Mouse (Mus musculus) limb, embryonic 15.5 days (tissue): ENCODE measurements around the gene Aar2. TPM values are rescaled to one million over a fixed set of nuclear protein-coding genes. Genes with fewer than 3 reads are reported as not detected.

Experiments used
- ATAC-seq: fragments of 200-750 bp; cut with Nextera tagmentation; 2 replicates; pipeline ENCODE4 v1.8.0; 2017; ENCODE audit warnings: low read depth, moderate TSS enrichment; ENCODE audit not compliant: insufficient number of reproducible peaks, low FRiP score, low TSS enrichment
- H3K27ac ChIP-seq: fragments of 300-500 bp; sonication (generic); 2 replicates; pipeline ENCODE4 v1.5.1; 2015; ENCODE audit warnings: moderate library complexity, mild to moderate bottlenecking, inconsistent platforms
- H3K27me3 ChIP-seq: fragments of 300-500 bp; sonication (generic); 2 replicates; pipeline ENCODE4 v1.6.1; 2015; ENCODE audit warnings: inconsistent platforms
- H3K36me3 ChIP-seq: fragments of 300-500 bp; sonication (generic); 2 replicates; pipeline ENCODE4 v1.6.1; 2015; ENCODE audit warnings: inconsistent platforms
- H3K4me1 ChIP-seq: fragments of 300-500 bp; sonication (generic); 2 replicates; pipeline ENCODE4 v1.6.1; 2015; ENCODE audit warnings: inconsistent platforms
- H3K4me2 ChIP-seq: fragments of 300-500 bp; sonication (generic); 2 replicates; pipeline ENCODE4 v1.6.1; 2015; ENCODE audit warnings: mild to moderate bottlenecking, inconsistent platforms
- H3K4me3 ChIP-seq: fragments of 300-500 bp; sonication (generic); 2 replicates; pipeline ENCODE4 v1.5.1; 2015; ENCODE audit warnings: mild to moderate bottlenecking, inconsistent platforms
- H3K9ac ChIP-seq: fragments of 300-500 bp; sonication (generic); 2 replicates; pipeline ENCODE4 v1.6.1; 2015; ENCODE audit warnings: inconsistent platforms
- H3K9me3 ChIP-seq: fragments of 300-500 bp; sonication (generic); 2 replicates; pipeline ENCODE4 v1.6.1; 2016; ENCODE audit warnings: inconsistent platforms
- WGBS: fragments of 180-500 bp; shearing (Covaris S2); methylation state at CpG from one replicate; pipeline ENCODE4 v1.1.7; 2015; 5-methylcytosine and 5-hydroxymethylcytosine counted together
- polyA plus RNA-seq: library from polyadenylated mRNA; unstranded; fragments of >200 nt; fragmentation: Nextera tagmentation; extraction: Ambion mirVana; gene quantifications from 2 replicates; pipeline ENCODE4 v1.2.1, GENCODE M21; 2015

The Aar2 gene
- polyA plus RNA-seq, 1 experiment from 2014 or later, result 33.2 TPM

GRCm38 (mm10) chr2:156569261-156569660, 21.9 kb downstream of the Aar2 start:
- Histone ChIP-seq H3K4me2 (no peak overlapping the region), H3K27ac (no peak overlapping the region), H3K36me3 (peaks cover 36% of the 10 kb centered on the region), H3K4me1 (peaks cover 4% of the 10 kb centered on the region; the same call in 1 of the 2 replicates), H3K27me3 (no peaks in the 10 kb centered on the region), H3K9ac (no peak overlapping the region), H3K9me3 (no peaks in the 10 kb centered on the region), H3K4me3 (no peak overlapping the region)
- ATAC-seq, result no peak
- WGBS, result 92% methylated on average over 3 of the region's 3 CpGs

GRCm38 (mm10) chr2:156571521-156571920, 24.1 kb downstream of the Aar2 start:
- no peak overlapping the region for H3K4me3 ChIP-seq
- no peak for ATAC-seq
- H3K4me2 ChIP-seq, result no peak overlapping the region
- H3K9ac ChIP-seq, result no peak overlapping the region
- no peak overlapping the region for H3K27ac ChIP-seq
- H3K9me3 ChIP-seq, result no peaks in the 10 kb centered on the region
- whole genome bisulfite sequencing, result 72% methylated on average over 6 of the region's 6 CpGs
- H3K36me3 ChIP-seq, result peaks cover 28% of the 10 kb centered on the region
- H3K4me1 ChIP-seq, result peaks cover under 1% of the 10 kb centered on the region; the same call in 1 of the 2 replicates
- no peaks in the 10 kb centered on the region for H3K27me3 ChIP-seq

GRCm38 (mm10) chr2:156576850-156577587, 29.6 kb downstream of the Aar2 start:
- no peaks in the 10 kb centered on the region for H3K9me3 ChIP-seq
- H3K4me1 ChIP-seq, result no peaks in the 10 kb centered on the region
- H3K9ac ChIP-seq, result no peak overlapping the region
- 75% methylated on average over 7 of the region's 7 CpGs for WGBS
- no peak for ATAC-seq
- no peaks in the 10 kb centered on the region for H3K36me3 ChIP-seq
- H3K4me2 ChIP-seq, result no peak overlapping the region
- no peak overlapping the region for H3K27ac ChIP-seq
- H3K4me3 ChIP-seq, result no peak overlapping the region
- no peaks in the 10 kb centered on the region for H3K27me3 ChIP-seq

GRCm38 (mm10) chr2:156580507-156580906, 33.1 kb downstream of the Aar2 start:
- H3K9me3 ChIP-seq, result no peaks in the 10 kb centered on the region
- H3K9ac ChIP-seq, result no peak overlapping the region
- H3K4me2 ChIP-seq, result no peak overlapping the region
- H3K27me3 ChIP-seq, result peaks cover 14% of the 10 kb centered on the region; the same call in 1 of the 2 replicates
- no peaks in the 10 kb centered on the region for H3K36me3 ChIP-seq
- H3K27ac ChIP-seq, result no peak overlapping the region
- no peaks in the 10 kb centered on the region for H3K4me1 ChIP-seq
- H3K4me3 ChIP-seq, result no peak overlapping the region
- ATAC-seq, result no peak
- WGBS, result 64% methylated on average over 5 of the region's 5 CpGs

GRCm38 (mm10) chr2:156581244-156581643, 33.9 kb downstream of the Aar2 start:
- 63% methylated on average over 10 of the region's 10 CpGs for WGBS
- Histone ChIP-seq H3K4me1 (no peaks in the 10 kb centered on the region), H3K4me2 (no peak overlapping the region)

DNA sequence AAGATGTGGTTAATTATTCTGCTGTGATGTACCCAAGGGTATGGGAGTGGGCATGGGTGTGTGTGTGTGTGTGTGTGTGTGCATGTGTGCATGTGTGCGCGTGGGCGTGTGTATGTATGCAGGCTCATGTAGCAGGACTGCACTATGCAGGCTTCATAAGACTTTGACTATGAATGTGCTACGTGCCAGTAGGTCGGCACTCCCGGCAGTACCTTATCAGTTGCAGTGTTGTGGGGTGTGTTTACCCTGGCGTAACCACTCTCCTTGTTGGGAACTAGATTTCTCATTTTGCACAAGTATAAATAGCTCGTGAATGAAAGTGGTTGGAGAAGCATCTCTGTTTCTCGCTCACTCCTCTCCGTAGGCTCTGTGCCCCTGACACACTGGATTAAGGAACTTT, 35.5 kb downstream of the Aar2 start:
- H3K4me1 ChIP-seq, result no peaks in the 10 kb centered on the region
- WGBS, result 91% methylated on average over 10 of the region's 10 CpGs
- H3K27ac ChIP-seq, result no peak overlapping the region
- H3K9ac ChIP-seq, result no peak overlapping the region
- ATAC-seq, result no peak
- no peak overlapping the region for H3K4me3 ChIP-seq
- H3K27me3 ChIP-seq, result peaks cover 14% of the 10 kb centered on the region; the same call in 1 of the 2 replicates
- H3K4me2 ChIP-seq, result no peak overlapping the region
- no peaks in the 10 kb centered on the region for H3K9me3 ChIP-seq
- H3K36me3 ChIP-seq, result no peaks in the 10 kb centered on the region

More at GRCm38 (mm10) chr2:156581244-156581643, 33.9 kb downstream of the Aar2 start:
- Histone ChIP-seq H3K36me3 (no peaks in the 10 kb centered on the region), H3K27ac (no peak overlapping the region), H3K9me3 (no peaks in the 10 kb centered on the region), H3K9ac (no peak overlapping the region), H3K4me3 (no peak overlapping the region), H3K27me3 (peaks cover 14% of the 10 kb centered on the region; the same call in 1 of the 2 replicates)
- no peak for ATAC-seq

DNA sequence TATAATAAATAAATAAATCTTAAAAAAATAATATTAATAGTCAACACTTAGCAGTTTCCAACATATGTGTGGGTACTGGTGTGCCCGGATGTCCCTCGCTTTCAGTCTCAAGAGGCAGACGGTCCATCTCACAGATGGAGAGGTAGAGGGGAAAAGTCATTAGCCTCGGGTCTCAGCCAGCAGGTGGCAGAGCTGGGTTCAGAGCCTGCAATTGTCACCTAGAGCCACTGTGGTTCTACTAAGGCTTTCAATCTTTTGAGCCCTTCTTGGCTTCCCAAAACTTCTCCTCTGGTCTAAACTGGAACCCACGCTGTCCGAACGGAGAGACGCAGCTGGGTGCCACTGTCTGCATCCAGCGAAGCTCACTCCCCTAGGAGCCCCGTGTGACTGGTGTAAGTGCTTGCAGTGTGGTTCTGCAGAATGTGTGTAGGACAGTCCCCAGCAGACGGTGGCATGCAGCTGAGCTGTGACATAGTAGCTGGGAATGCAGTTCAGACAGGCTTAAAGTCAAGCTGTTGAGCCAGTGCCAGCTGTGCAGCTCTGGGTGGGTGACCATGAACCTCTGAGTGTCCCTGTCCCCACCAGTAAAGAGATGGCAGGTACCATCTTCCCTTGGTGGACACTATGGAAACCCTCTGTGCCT, 36.9 kb downstream of the Aar2 start:
- H3K27ac ChIP-seq, result no peak overlapping the region
- no peak for ATAC-seq
- H3K36me3 ChIP-seq, result no peaks in the 10 kb centered on the region
- H3K4me1 ChIP-seq, result no peaks in the 10 kb centered on the region
- H3K9me3 ChIP-seq, result no peaks in the 10 kb centered on the region
- 62% methylated on average over 11 of the region's 11 CpGs for WGBS
- no peak overlapping the region for H3K4me3 ChIP-seq
- H3K4me2 ChIP-seq, result no peak overlapping the region
- no peak overlapping the region for H3K9ac ChIP-seq
- H3K27me3 ChIP-seq, result peaks cover 14% of the 10 kb centered on the region; the same call in 1 of the 2 replicates

GRCm38 (mm10) chr2:156584797-156585471, 37.5 kb downstream of the Aar2 start:
- no peak overlapping the region for H3K9ac ChIP-seq
- H3K4me1 ChIP-seq, result no peaks in the 10 kb centered on the region
- H3K27ac ChIP-seq, result no peak overlapping the region
- no peaks in the 10 kb centered on the region for H3K36me3 ChIP-seq
- H3K27me3 ChIP-seq, result peaks cover 14% of the 10 kb centered on the region; the same call in 1 of the 2 replicates
- 49% methylated on average over 14 of the region's 14 CpGs for WGBS
- H3K4me3 ChIP-seq, result no peak overlapping the region
- no peak overlapping the region for H3K4me2 ChIP-seq
- no peaks in the 10 kb centered on the region for H3K9me3 ChIP-seq
- ATAC-seq, result peak; percentile 35; the same call in 1 of the 2 replicates

DNA sequence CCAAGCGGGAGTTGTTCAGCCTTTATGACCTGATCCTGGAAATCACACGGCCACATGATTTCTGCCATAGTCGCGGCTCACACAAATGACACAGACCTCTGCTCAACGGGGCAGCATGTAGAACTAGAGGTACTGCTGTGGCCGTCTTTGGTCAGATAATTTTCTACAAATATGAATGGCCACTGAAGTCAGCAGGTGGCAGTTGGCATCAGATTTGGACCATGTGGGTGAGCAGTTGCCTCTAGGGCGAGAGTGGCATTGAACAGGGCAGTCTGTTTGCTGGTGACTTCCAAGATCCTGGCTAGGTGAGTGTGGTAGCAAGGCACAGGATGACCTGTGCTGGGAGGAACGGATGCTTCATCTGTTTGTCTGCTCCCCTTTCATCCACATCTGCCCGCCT, 42.1 kb downstream of the Aar2 start:
- no peaks in the 10 kb centered on the region for H3K36me3 ChIP-seq
- H3K9me3 ChIP-seq, result no peaks in the 10 kb centered on the region
- H3K27me3 ChIP-seq, result peaks cover 6% of the 10 kb centered on the region; the same call in 1 of the 2 replicates
- ATAC-seq, result no peak
- H3K27ac ChIP-seq, result no peak overlapping the region
- H3K4me3 ChIP-seq, result no peak overlapping the region
- no peak overlapping the region for H3K4me2 ChIP-seq
- 90% methylated on average over 9 of the region's 9 CpGs for WGBS
- no peak overlapping the region for H3K9ac ChIP-seq
- no peaks in the 10 kb centered on the region for H3K4me1 ChIP-seq

DNA sequence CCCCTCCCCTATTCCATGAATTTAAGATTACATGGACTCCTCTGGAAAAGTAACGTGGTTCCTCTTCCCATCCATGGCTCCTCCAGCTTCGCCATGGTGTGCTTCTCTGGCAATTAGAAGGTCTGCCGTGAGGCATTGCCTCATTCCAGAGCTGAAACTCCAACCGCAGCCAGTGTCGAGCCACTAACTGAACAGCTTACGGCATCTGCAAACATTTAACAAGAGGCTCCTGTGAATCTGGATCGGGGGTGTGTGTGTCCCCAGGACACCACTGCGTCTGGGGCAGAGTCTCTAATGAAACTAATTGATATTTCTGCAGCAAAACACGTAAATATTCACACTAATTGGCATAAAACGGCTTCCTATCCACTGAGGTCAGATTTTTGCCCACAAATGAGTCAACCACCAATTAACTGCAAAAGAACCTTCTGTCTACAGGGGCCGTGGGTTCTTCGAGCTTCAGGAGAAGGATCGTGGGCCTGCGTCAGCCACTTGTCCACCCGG, 47.7 kb downstream of the Aar2 start:
- Histone ChIP-seq H3K9me3 (no peaks in the 10 kb centered on the region), H3K27ac (no peak overlapping the region), H3K27me3 (no peaks in the 10 kb centered on the region), H3K9ac (no peak overlapping the region), H3K4me2 (no peak overlapping the region), H3K36me3 (no peaks in the 10 kb centered on the region), H3K4me1 (peaks cover 10% of the 10 kb centered on the region; the same call in 1 of the 2 replicates), H3K4me3 (no peak overlapping the region)
- 23% methylated on average over 15 of the region's 15 CpGs for WGBS
- no peak for ATAC-seq

DNA sequence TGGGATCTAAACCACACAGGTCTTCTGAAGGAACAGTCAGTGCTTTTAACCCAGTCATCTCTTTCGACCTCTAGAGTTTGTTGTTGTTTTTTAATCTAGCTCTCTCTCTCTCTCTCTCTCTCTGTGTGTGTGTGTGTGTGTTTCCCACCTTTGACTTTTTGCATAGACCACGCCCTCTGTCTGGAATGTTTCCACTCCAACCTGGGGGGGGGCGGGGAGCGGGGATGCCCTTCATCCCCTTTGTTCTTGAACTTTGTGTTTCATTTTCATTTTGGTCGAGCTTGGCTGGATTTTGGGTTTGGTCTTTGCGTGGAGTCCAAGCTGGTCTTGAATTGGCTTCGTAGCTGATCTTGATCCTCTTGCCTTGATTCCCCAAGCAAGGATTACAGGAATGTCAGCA, 55.2 kb downstream of the Aar2 start:
- Histone ChIP-seq H3K4me2 (no peak overlapping the region), H3K9ac (no peak overlapping the region), H3K4me1 (no peaks in the 10 kb centered on the region), H3K4me3 (no peak overlapping the region), H3K27ac (no peak overlapping the region), H3K36me3 (no peaks in the 10 kb centered on the region), H3K27me3 (peaks cover 5% of the 10 kb centered on the region; the same call in 1 of the 2 replicates), H3K9me3 (no peaks in the 10 kb centered on the region)
- WGBS, result 83% methylated on average over 7 of the region's 7 CpGs
- ATAC-seq, result no peak

- Histone ChIP-seq H3K36me3 (no peaks in the 10 kb centered on the region), H3K4me2 (no peak overlapping the region), H3K9ac (no peak overlapping the region), H3K9me3 (no peaks in the 10 kb centered on the region), H3K27me3 (peaks cover 14% of the 10 kb centered on the region), H3K27ac (no peak overlapping the region), H3K4me3 (no peak overlapping the region), H3K4me1 (no peaks in the 10 kb centered on the region)
- WGBS, result 77% methylated on average over 9 of the region's 9 CpGs
- ATAC-seq, result no peak
These were observed 56.3 kb downstream of the Aar2 start for GRCm38 (mm10) chr2:156603671-156604070.
